Mouse (Mus musculus) midbrain, embryonic 11.5 days (tissue): Measurements from ENCODE around the gene Crebbp. TPM values are rescaled to one million over a fixed set of nuclear protein-coding genes. Genes with fewer than 3 reads are reported as not detected.

Experiments
- ATAC-seq: fragments of 200-750 bp; cut with Nextera tagmentation; 2 replicates; pipeline ENCODE4 v1.8.0; 2017; ENCODE audit warnings: moderate TSS enrichment, moderate library complexity; ENCODE audit not compliant: low FRiP score
- DNase-seq: peaks from one replicate; pipeline ENCODE4 v3.0.0; 2015; ENCODE audit warnings: low spot score; ENCODE audit errors: missing footprints
- H3K27ac ChIP-seq: fragments of 300-500 bp; sonication (generic); 2 replicates; pipeline ENCODE4 v1.5.1; 2014; ENCODE audit warnings: low read depth, low read length
- H3K27me3 ChIP-seq: fragments of 300-500 bp; sonication (generic); 2 replicates; pipeline ENCODE4 v1.6.1; 2014; ENCODE audit warnings: mild to moderate bottlenecking, low read length, moderate library complexity, mixed read lengths; ENCODE audit not compliant: control insufficient read depth, insufficient read depth
- H3K36me3 ChIP-seq: fragments of 300-500 bp; sonication (generic); 2 replicates; pipeline ENCODE4 v1.6.1; 2014; ENCODE audit warnings: mild to moderate bottlenecking, low read length, moderate library complexity, mixed read lengths; ENCODE audit not compliant: control insufficient read depth, insufficient read depth
- H3K4me1 ChIP-seq: fragments of 300-500 bp; sonication (generic); 2 replicates; pipeline ENCODE4 v1.6.1; 2014; ENCODE audit warnings: low read length; ENCODE audit not compliant: control insufficient read depth, insufficient read depth
- H3K4me2 ChIP-seq: fragments of 300-500 bp; sonication (generic); 2 replicates; pipeline ENCODE4 v1.6.1; 2014; ENCODE audit warnings: mild to moderate bottlenecking, moderate library complexity
- H3K4me3 ChIP-seq: fragments of 300-500 bp; sonication (generic); 2 replicates; pipeline ENCODE4 v1.5.1; 2014; ENCODE audit warnings: low read depth, low read length
- H3K9ac ChIP-seq: fragments of 300-500 bp; sonication (generic); 2 replicates; pipeline ENCODE4 v1.6.1; 2014; ENCODE audit warnings: low read length
- H3K9me3 ChIP-seq: fragments of 300-500 bp; sonication (generic); 2 replicates; pipeline ENCODE4 v1.6.1; 2016; ENCODE audit warnings: low read length; ENCODE audit not compliant: control insufficient read depth
- WGBS: fragments of 180-500 bp; shearing (Covaris S2); extraction: QIAGEN DNeasy Blood & Tissue Kit; methylation state at CpG from one replicate; pipeline ENCODE4 v1.1.7; 2014; 5-methylcytosine and 5-hydroxymethylcytosine counted together
- microRNA-seq: library from miRNA; unstranded; fragments of <30 nt; microRNA quantifications from one replicate; pipeline ENCODE4, GENCODE M21; 2017
- polyA plus RNA-seq: library from polyadenylated mRNA; unstranded; fragments of >200 nt; fragmentation: Nextera tagmentation; extraction: Ambion mirVana; gene quantifications from 2 replicates; pipeline ENCODE4 v1.2.1, GENCODE M21; 2014

The Crebbp gene
- polyA plus RNA-seq, 1 experiment from 2014 or later = 30.8 TPM

DNA sequence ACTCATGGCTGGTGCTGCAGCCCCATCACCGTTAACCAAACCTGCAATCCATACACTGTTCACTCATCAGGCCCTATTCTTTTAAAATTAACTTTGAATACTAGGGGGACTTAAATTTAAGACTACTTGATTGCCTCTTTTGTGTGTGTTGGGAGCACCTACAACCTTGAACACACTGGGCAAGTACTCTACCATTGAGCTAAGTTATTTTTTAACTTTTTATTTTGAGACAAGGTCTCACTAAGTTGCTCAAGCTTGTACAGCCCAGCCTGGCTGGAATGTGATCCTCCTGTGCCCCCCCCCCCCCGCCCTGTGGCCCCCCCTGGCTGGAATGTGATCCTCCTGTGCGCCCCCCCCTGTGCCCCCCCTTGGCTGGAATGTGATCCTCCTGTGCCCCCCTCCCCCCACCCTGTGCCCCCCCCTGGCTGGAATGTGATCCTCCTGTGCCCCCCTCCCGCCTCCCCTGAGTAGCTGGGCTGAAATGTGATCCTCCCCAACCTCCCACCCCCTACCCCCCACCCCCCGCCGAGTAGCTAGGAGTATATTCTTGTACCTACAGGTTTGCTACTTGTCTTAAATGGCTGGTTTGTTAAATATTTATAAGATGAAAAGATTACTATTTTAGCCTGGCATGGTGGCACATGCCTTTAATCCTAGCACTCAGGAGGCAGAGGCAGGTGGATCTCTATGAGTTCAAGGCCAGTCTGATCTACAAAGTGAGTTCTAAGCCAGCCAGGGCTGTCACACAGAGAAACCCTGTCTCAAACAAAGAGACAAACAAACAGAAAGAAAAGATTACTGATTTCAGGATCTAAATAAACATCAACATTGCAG is 182.1 kb downstream of the Crebbp start:
- Histone ChIP-seq H3K36me3 (no peaks in the 10 kb centered on the region), H3K4me3 (no peak overlapping the region), H3K4me2 (no peak overlapping the region), H3K9me3 (no peaks in the 10 kb centered on the region), H3K27me3 (no peaks in the 10 kb centered on the region), H3K9ac (no peak overlapping the region), H3K4me1 (peaks cover 2% of the 10 kb centered on the region; the same call in 1 of the 2 replicates), H3K27ac (no peak overlapping the region)
- DNase-seq (no peak), ATAC-seq (no peak)
- WGBS = 74% methylated on average over 6 of the region's 6 CpGs

Small RNA genes lying within 50 kb of the gene (microRNA-seq; reads per million reads assigned to microRNA genes)
- not detected for gene Gm23413

Other genes starting within 250 kb of the Crebbp start
- 0.72 and 0.97 TPM in 2 replicates for gene Nlrc3, start 237.4 kb downstream of the Crebbp start, polyA plus RNA-seq
- 25.1 TPM in 2 replicates for gene Slx4, start 210.2 kb downstream of the Crebbp start, polyA plus RNA-seq
- 4.6 and 5.8 TPM in 2 replicates for gene Dnase1, start 177.1 kb downstream of the Crebbp start, polyA plus RNA-seq
- gene Trap1, start 136.2 kb downstream of the Crebbp start, polyA plus RNA-seq = 74.5 and 77.0 TPM in 2 replicates
- 1.2 and 1.3 TPM in 2 replicates for gene Adcy9, start 206.5 kb upstream of the Crebbp start, polyA plus RNA-seq